In genomic region chr4:140355144-140355550, GRCm38 (mm10) we compare ENCODE assay signal across 14 mouse cellular contexts.
DNase-seq lines count a peak whose midpoint lies in the region; ATAC-seq and TF ChIP-seq lines count a peak whose summit lies in the region.
"Had no signal": no experiment of that assay in that cellular context is flagged by ENCODE, and none has a peak within 500 bp of the region (broad histone marks: within the 10 kb centered on the region; RNA-seq: fewer than 3 reads in every experiment).

No protein-coding gene starts in this region.

- no peaks in the 10 kb centered on the region for H3K27me3 ChIP-seq in midbrain, embryonic 14.5 days (ENCODE audit: control insufficient read depth, insufficient read depth, low read length)
- H3K27me3 ChIP-seq in midbrain, embryonic 10.5 days (ENCODE audit: low read depth, poor library complexity, severe bottlenecking): no peaks in the 10 kb centered on the region
- no peaks in the 10 kb centered on the region for H3K27me3 ChIP-seq in hindbrain, postnatal 0 days (ENCODE audit: insufficient read depth, low read length)
- H3K27me3 ChIP-seq in neural tube, embryonic 15.5 days (replicated peaks): 0 out of 2 replicates have a peak, but pooled peaks cover 5% of the 10 kb centered on the region
- H3K27me3 ChIP-seq: embryonic facial prominence, embryonic 12.5 days; limb, embryonic 12.5 days had no signal

- peak; percentile 38 to 54 for DNase-seq in cerebellum, postnatal 14 days
- no peak for DNase-seq in cerebellum, adult 8-10 months
- peak; percentile 56 for DNase-seq in midbrain, embryonic 14.5 days
- DNase-seq in midbrain, embryonic 10.5 days (ENCODE audit: low spot score): no peak
- peak; percentile 60 for DNase-seq in hindbrain, postnatal 0 days (ENCODE audit: low spot score)
- no peak for DNase-seq in heart, postnatal 4 days
- no peak for DNase-seq in thymus, postnatal 14 days
- DNase-seq: cerebellum, adult 9-10 months; lung, embryonic 14.5 days; thymus, adult 2 months had no signal

- ATAC-seq in midbrain, embryonic 14.5 days (ENCODE audit: low FRiP score, low TSS enrichment): no peak
- ATAC-seq in hindbrain, postnatal 0 days: peak; percentile 46; the same call in 1 of the 2 replicates
- ATAC-seq in neural tube, embryonic 15.5 days (ENCODE audit: low FRiP score): peak; percentile 3; the same call in 1 of the 2 replicates

- no peaks in the 10 kb centered on the region for H3K36me3 ChIP-seq in midbrain, embryonic 14.5 days (ENCODE audit: control insufficient read depth, insufficient read depth, low read length)
- no peaks in the 10 kb centered on the region for H3K36me3 ChIP-seq in midbrain, embryonic 10.5 days
- H3K36me3 ChIP-seq in hindbrain, postnatal 0 days (ENCODE audit: insufficient read depth, low read length): no peaks in the 10 kb centered on the region
- H3K36me3 ChIP-seq in neural tube, embryonic 15.5 days: no peaks in the 10 kb centered on the region
- H3K36me3 ChIP-seq: embryonic facial prominence, embryonic 12.5 days; limb, embryonic 12.5 days; midbrain, embryonic 12.5 days had no signal

- 50% methylated on average over 12 of the region's 12 CpGs for WGBS in midbrain, embryonic 14.5 days
- WGBS in midbrain, embryonic 10.5 days: 75% methylated on average over 12 of the region's 12 CpGs
- 49% methylated on average over 12 of the region's 12 CpGs for WGBS in hindbrain, postnatal 0 days
- WGBS in neural tube, embryonic 15.5 days: 50% methylated on average over 12 of the region's 12 CpGs

- no peak overlapping the region for H3K4me2 ChIP-seq in midbrain, embryonic 14.5 days (ENCODE audit: low read length)
- H3K4me2 ChIP-seq in hindbrain, postnatal 0 days (ENCODE audit: low read depth, low read length): no peak overlapping the region
- no peak overlapping the region for H3K4me2 ChIP-seq in neural tube, embryonic 15.5 days
- H3K4me2 ChIP-seq: embryonic facial prominence, embryonic 12.5 days; limb, embryonic 12.5 days; lung, embryonic 14.5 days; midbrain, embryonic 12.5 days had no signal

- peak overlapping the region; percentile 39; the same call in 1 of the 2 replicates for H3K27ac ChIP-seq in midbrain, embryonic 14.5 days (replicated peaks; ENCODE audit: low read depth, low read length)
- H3K27ac ChIP-seq in midbrain, embryonic 10.5 days (replicated peaks): no peak overlapping the region
- peak overlapping the region; percentile 12 for H3K27ac ChIP-seq in hindbrain, postnatal 0 days
- H3K27ac ChIP-seq in neural tube, embryonic 15.5 days (replicated peaks): peak overlapping the region; percentile 60
- H3K27ac ChIP-seq: embryonic facial prominence, embryonic 12.5 days; limb, embryonic 12.5 days; midbrain, embryonic 12.5 days had no signal

- H3K9me3 ChIP-seq in midbrain, embryonic 14.5 days (ENCODE audit: control insufficient read depth, low read length): no peaks in the 10 kb centered on the region
- H3K9me3 ChIP-seq in midbrain, embryonic 10.5 days (replicated peaks): no peaks in the 10 kb centered on the region
- H3K9me3 ChIP-seq in hindbrain, postnatal 0 days (ENCODE audit: low read length): no peaks in the 10 kb centered on the region
- H3K9me3 ChIP-seq in neural tube, embryonic 15.5 days (replicated peaks): no peaks in the 10 kb centered on the region
- H3K9me3 ChIP-seq: embryonic facial prominence, embryonic 12.5 days; limb, embryonic 12.5 days; midbrain, embryonic 12.5 days had no signal

- H3K9ac ChIP-seq in midbrain, embryonic 14.5 days (replicated peaks; ENCODE audit: low read length): no peak overlapping the region
- H3K9ac ChIP-seq in hindbrain, postnatal 0 days (replicated peaks; ENCODE audit: low read length): 0 out of 2 replicates have a peak overlapping the region, but pooled peaks have one; percentile 21
- no peak overlapping the region for H3K9ac ChIP-seq in neural tube, embryonic 15.5 days (replicated peaks)
- H3K9ac ChIP-seq: embryonic facial prominence, embryonic 12.5 days; limb, embryonic 12.5 days; lung, embryonic 14.5 days; midbrain, embryonic 12.5 days had no signal

- H3K4me3 ChIP-seq in midbrain, embryonic 14.5 days (replicated peaks; ENCODE audit: low read depth, low read length): no peak overlapping the region
- H3K4me3 ChIP-seq in midbrain, embryonic 10.5 days: no peak overlapping the region
- H3K4me3 ChIP-seq in hindbrain, postnatal 0 days (ENCODE audit: low read length): no peak overlapping the region
- H3K4me3 ChIP-seq in neural tube, embryonic 15.5 days (replicated peaks): no peak overlapping the region
- H3K4me3 ChIP-seq: embryonic facial prominence, embryonic 12.5 days; limb, embryonic 12.5 days; midbrain, embryonic 12.5 days had no signal

- H3K4me1 ChIP-seq in midbrain, embryonic 14.5 days (ENCODE audit: control insufficient read depth, insufficient read depth, low read length): peaks cover 4% of the 10 kb centered on the region; the same call in 1 of the 2 replicates
- H3K4me1 ChIP-seq in midbrain, embryonic 10.5 days: no peaks in the 10 kb centered on the region
- H3K4me1 ChIP-seq in hindbrain, postnatal 0 days (ENCODE audit: insufficient read depth, low read length): no peaks in the 10 kb centered on the region
- H3K4me1 ChIP-seq in neural tube, embryonic 15.5 days: peaks cover 22% of the 10 kb centered on the region
- H3K4me1 ChIP-seq: embryonic facial prominence, embryonic 12.5 days; limb, embryonic 12.5 days had no signal

- no peak for TF ChIP-seq CTCF in hindbrain, postnatal 0 days (IDR thresholded peaks at IDR 0.05; ENCODE audit: low read depth)

Comparison
In these comparisons a context has a peak if more than half of its experiments do, and no peak if none do; other contexts are left out.
1. DNase-seq: peak in cerebellum, postnatal 14 days (2 of 2), midbrain, embryonic 14.5 days (single experiment) and hindbrain, postnatal 0 days (single experiment); none in cerebellum, adult 8-10 months (single experiment), midbrain, embryonic 10.5 days (single experiment), heart, postnatal 4 days (single experiment) and thymus, postnatal 14 days (single experiment).